Mouse (Mus musculus) myocyte (in vitro differentiated cells): ENCODE measurements around the gene Hmbs. TPM values are rescaled to one million over a fixed set of nuclear protein-coding genes. Genes with fewer than 3 reads are reported as not detected.
A peak's percentile ranks its signal among the peaks of the same experiment; 100 is the strongest.

Source experiments
- H3K27me3 ChIP-seq: one replicate; pipeline ENCODE4 v1.6.1; 2011; ENCODE audit not compliant: control insufficient read depth, insufficient read depth, insufficient read length
- H3K36me3 ChIP-seq: one replicate; pipeline ENCODE4 v1.6.1; 2011; ENCODE audit not compliant: control insufficient read depth, insufficient read depth
- H3K4me2 ChIP-seq: one replicate; pipeline ENCODE4 v1.6.1; 2011; ENCODE audit warnings: low read depth, control low read depth
- H3K4me3 ChIP-seq: one replicate; pipeline ENCODE4 v1.5.1; 2011; ENCODE audit warnings: mild to moderate bottlenecking, control low read depth, moderate library complexity
- H3K79me2 ChIP-seq: one replicate; pipeline ENCODE4 v1.6.1; 2011; ENCODE audit not compliant: control insufficient read depth, insufficient read depth
- H3ac ChIP-seq: one replicate; pipeline ENCODE4 v1.6.1; 2011; ENCODE audit not compliant: control insufficient read depth, insufficient read length
- CEBPB ChIP-seq: IDR thresholded peaks from 2 replicates; pipeline ENCODE4 v1.6.1; 2011; ENCODE audit warnings: mild to moderate bottlenecking, moderate library complexity; ENCODE audit not compliant: poor library complexity, insufficient read depth, severe bottlenecking
- E2F4 ChIP-seq: IDR thresholded peaks from one replicate; pipeline ENCODE4 v1.6.1; 2011; ENCODE audit warnings: mild to moderate bottlenecking, control low read depth, moderate library complexity; ENCODE audit not compliant: insufficient read depth
- MAX ChIP-seq: IDR thresholded peaks from one replicate; pipeline ENCODE4 v1.6.1; 2011; ENCODE audit warnings: low read depth, mild to moderate bottlenecking, control low read depth
- MYOD1 ChIP-seq, 3 experiments: IDR thresholded peaks; one replicate each; pipeline ENCODE4 v1.6.1; 2011; ENCODE audit warnings: control low read depth in 2 of 3, low read depth in 2 of 3, mild to moderate bottlenecking in 2 of 3, moderate library complexity in 1 of 3; ENCODE audit not compliant: insufficient read length in 2 of 3, control insufficient read depth in 1 of 3
- MYOG ChIP-seq, 3 experiments: IDR thresholded peaks; one replicate each; pipeline ENCODE4 v1.6.1; 2011; ENCODE audit warnings: control low read depth in 2 of 3, low read depth in 2 of 3, mild to moderate bottlenecking in 2 of 3; ENCODE audit not compliant: insufficient read length in 2 of 3, control insufficient read depth in 1 of 3, insufficient read depth in 1 of 3
- POLR2A ChIP-seq: IDR thresholded peaks from one replicate; pipeline ENCODE4 v1.6.1; 2011; ENCODE audit warnings: low read depth, mild to moderate bottlenecking, control low read depth, moderate library complexity; ENCODE audit not compliant: insufficient read length
- POLR2AphosphoS2 ChIP-seq: IDR thresholded peaks from one replicate; pipeline ENCODE4 v1.6.1; 2011; ENCODE audit warnings: low read depth, control low read depth; ENCODE audit not compliant: insufficient read length
- REST ChIP-seq: IDR thresholded peaks from one replicate; pipeline ENCODE4 v1.6.1; 2011; ENCODE audit warnings: mild to moderate bottlenecking, control low read depth, moderate library complexity; ENCODE audit not compliant: insufficient read depth, insufficient read length
- SRF ChIP-seq: IDR thresholded peaks from one replicate; pipeline ENCODE4 v1.6.1; 2011; ENCODE audit warnings: low read depth; ENCODE audit not compliant: control insufficient read depth, insufficient read length
- TCF12 ChIP-seq: IDR thresholded peaks from one replicate; pipeline ENCODE4 v1.6.1; 2011; ENCODE audit warnings: mild to moderate bottlenecking, control low read depth; ENCODE audit not compliant: poor library complexity, insufficient read depth, severe bottlenecking
- TCF3 ChIP-seq: IDR thresholded peaks from one replicate; pipeline ENCODE4 v1.6.1; 2011; ENCODE audit warnings: low read depth, control low read depth; ENCODE audit not compliant: insufficient read length
- USF1 ChIP-seq: IDR thresholded peaks from one replicate; pipeline ENCODE4 v1.6.1; 2011; ENCODE audit warnings: low read depth, mild to moderate bottlenecking, control low read depth, moderate library complexity
- polyA plus RNA-seq: library from polyadenylated mRNA; unstranded; fragments of >200 nt; fragmentation: generic; extraction: Trizol; gene quantifications from one replicate; pipeline ENCODE4 v1.2.1, GENCODE M21; 2012; ENCODE audit warnings: missing spikeins

The Hmbs gene
- polyA plus RNA-seq, 1 experiment, result 31.5 TPM

DNA sequence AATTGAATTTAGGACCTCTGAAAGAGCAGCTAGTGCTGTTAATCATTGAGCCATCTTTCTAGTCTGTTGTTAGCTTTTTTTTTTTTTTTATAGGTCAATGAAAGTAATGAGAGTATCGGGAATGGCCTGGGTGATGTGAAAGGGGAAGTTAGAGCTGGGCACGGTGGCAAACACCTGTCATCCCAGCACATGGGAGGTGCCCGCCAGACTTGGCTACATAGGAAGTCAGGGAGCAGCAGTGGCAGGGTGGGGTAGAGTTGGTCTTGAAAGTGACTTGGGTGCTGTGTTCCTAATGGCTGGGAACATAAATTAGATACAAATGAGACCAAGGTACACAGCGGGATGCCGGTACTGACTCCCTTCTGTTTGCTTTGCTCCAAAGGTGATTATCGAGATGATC, 13.3 kb downstream of the Hmbs start:
- Histone ChIP-seq H3K27me3 (no peaks in the 10 kb centered on the region), H3K79me2 (peaks cover 18% of the 10 kb centered on the region), H3K36me3 (peaks cover 37% of the 10 kb centered on the region), H3K4me3 (no peak overlapping the region), H3K4me2 (no peak overlapping the region), H3ac (no peak overlapping the region)
- no peak for TF ChIP-seq POLR2AphosphoS2
- no peak for TF ChIP-seq SRF
- no peak for TF ChIP-seq MYOD1 (IDR thresholded peaks at IDR 0.05; ENCODE audit: control insufficient read depth in 1 of 3, insufficient read length in 2 of 3, low read depth in 2 of 3)
- TF ChIP-seq MAX, result no peak
- no peak for TF ChIP-seq POLR2A
- no peak for TF ChIP-seq TCF3
- TF ChIP-seq CEBPB, result no peak
- no peak for TF ChIP-seq E2F4
- TF ChIP-seq REST, result no peak
- TF ChIP-seq TCF12, result no peak
- TF ChIP-seq MYOG (IDR thresholded peaks at IDR 0.05; ENCODE audit: control insufficient read depth in 1 of 3, insufficient read depth in 1 of 3, insufficient read length in 2 of 3, low read depth in 2 of 3), result no peak
- TF ChIP-seq USF1, result no peak

DNA sequence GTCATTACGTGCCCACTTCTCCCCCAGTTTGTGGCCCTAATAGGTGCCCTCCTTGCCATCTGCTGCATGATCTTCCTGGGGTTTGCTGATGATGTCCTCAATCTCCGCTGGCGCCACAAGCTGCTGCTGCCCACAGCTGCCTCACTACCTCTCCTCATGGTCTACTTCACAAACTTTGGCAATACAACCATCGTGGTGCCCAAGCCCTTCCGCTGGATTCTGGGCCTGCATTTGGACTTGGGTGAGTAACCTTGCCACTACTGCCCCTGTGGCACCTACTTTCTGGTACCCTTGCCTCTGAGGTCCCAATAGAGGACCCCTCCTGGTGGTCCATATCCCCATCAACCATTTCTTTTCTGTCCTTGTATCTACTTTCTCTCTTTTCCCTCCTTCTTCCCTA, 16.1 kb downstream of the Hmbs start:
- Histone ChIP-seq H3K4me2 (peak overlapping the region; percentile 70), H3K27me3 (no peaks in the 10 kb centered on the region), H3ac (no peak overlapping the region), H3K4me3 (peak overlapping the region; percentile 67), H3K36me3 (peaks cover 29% of the 10 kb centered on the region), H3K79me2 (peaks cover 11% of the 10 kb centered on the region)
- TF ChIP-seq E2F4 (no peak), POLR2A (no peak)

DNA sequence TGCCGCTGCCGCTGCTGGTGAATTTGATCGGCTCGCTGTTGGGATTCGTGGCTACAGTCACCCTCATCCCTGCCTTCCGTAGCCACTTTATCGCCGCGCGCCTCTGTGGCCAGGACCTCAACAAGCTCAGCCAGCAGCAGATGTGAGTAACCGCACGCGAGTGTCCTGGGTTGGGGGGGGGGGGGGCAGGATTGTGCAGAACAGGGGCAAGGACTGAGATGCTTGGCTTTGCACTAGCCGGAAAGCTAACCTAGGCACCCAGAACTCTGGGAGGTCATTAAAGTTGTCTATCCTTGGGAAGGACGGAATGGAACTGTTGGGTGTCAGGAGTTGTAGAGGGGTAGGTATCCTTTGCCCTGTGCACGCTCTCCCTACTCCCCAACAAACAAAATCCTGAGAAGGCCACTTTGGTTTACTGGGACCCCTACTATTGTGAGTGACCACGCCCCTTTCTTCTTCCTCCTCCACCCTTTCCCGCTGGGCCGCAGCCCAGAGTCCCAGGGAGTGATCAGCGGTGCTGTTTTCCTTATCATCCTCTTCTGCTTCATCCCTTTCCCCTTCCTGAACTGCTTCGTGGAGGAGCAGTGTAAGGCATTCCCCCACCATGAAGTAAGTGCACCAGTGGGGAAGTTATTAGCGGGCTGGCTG, 16.8 kb downstream of the Hmbs start:
- peaks cover 11% of the 10 kb centered on the region for H3K79me2 ChIP-seq
- no peaks in the 10 kb centered on the region for H3K27me3 ChIP-seq
- TF ChIP-seq TCF12 (no peak), CEBPB (no peak), MYOG (IDR thresholded peaks at IDR 0.05; ENCODE audit: control insufficient read depth in 1 of 3, insufficient read depth in 1 of 3, insufficient read length in 2 of 3, low read depth in 2 of 3) (no peak), POLR2A (no peak), USF1 (no peak), MYOD1 (IDR thresholded peaks at IDR 0.05; ENCODE audit: control insufficient read depth in 1 of 3, insufficient read length in 2 of 3, low read depth in 2 of 3) (no peak), SRF (no peak), TCF3 (no peak), REST (no peak)
- peaks cover 21% of the 10 kb centered on the region for H3K36me3 ChIP-seq
- peak overlapping the region; percentile 70 for H3K4me2 ChIP-seq
- peak overlapping the region; percentile 60 for H3ac ChIP-seq
- H3K4me3 ChIP-seq, result peak overlapping the region; percentile 67

DNA sequence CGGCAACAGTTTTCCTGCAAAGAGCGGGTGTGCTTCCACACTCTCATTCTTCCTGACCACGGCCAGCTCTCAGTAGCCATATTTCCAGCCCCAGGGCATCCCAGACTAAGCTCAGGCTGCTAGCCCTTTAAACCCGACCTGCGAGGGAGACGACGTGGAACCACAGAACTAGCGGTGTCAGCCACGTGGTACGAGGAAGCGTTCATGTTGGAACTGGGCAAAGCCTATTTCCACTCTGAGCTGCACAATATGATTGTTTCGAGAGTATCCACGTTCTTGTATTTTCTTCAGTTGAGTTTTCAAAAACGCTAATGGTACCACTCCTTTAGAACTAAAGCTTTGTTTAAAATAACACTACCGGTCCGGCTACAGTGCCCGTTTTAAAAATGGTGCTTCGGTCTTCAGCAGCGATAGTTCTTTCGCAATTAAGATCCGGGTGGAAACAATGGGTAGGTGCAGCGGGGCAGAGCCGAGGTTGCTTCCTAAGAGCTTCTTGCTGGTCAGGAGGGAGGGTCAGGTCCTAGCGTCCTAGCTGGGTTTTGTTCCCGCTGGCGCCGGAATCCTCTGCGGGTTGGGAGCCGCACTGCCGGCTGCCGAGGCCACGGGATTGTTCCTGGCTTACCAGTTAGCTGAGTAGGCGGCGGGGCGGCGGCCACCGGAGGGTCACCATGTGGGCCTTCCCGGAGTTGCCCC, 17.5 kb downstream of the Hmbs start:
- H3K4me3 ChIP-seq, result peak overlapping the region; percentile 67
- peaks cover 11% of the 10 kb centered on the region for H3K79me2 ChIP-seq
- TF ChIP-seq CEBPB (peak; percentile 76), E2F4 (no peak), TCF12 (no peak), MYOD1 (IDR thresholded peaks at IDR 0.05; ENCODE audit: control insufficient read depth in 1 of 3, insufficient read length in 2 of 3, low read depth in 2 of 3) (no peak), USF1 (peak; percentile 94), MAX (no peak), SRF (no peak), POLR2A (peak; percentile 61), POLR2AphosphoS2 (peak; percentile 68), REST (no peak), MYOG (IDR thresholded peaks at IDR 0.05; ENCODE audit: control insufficient read depth in 1 of 3, insufficient read depth in 1 of 3, insufficient read length in 2 of 3, low read depth in 2 of 3) (no peak), TCF3 (no peak)
- no peaks in the 10 kb centered on the region for H3K27me3 ChIP-seq
- peaks cover 15% of the 10 kb centered on the region for H3K36me3 ChIP-seq
- peak overlapping the region; percentile 70 for H3K4me2 ChIP-seq
- peak overlapping the region; percentile 60 for H3ac ChIP-seq
